Mouse (Mus musculus) stomach, embryonic 15.5 days (tissue): ENCODE results near the gene Zc2hc1c. TPM values are rescaled to one million over a fixed set of nuclear protein-coding genes. Genes with fewer than 3 reads are reported as not detected.
A peak's percentile ranks its signal among the peaks of the same experiment; 100 is the strongest.

Experiments
- ATAC-seq: fragments of 200-750 bp; cut with Nextera tagmentation; 2 replicates; pipeline ENCODE4 v1.8.0; 2017; ENCODE audit warnings: low read depth, moderate number of reproducible peaks, moderate TSS enrichment; ENCODE audit not compliant: insufficient read depth, low FRiP score
- H3K27ac ChIP-seq: fragments of 300-500 bp; sonication (generic); 2 replicates; pipeline ENCODE4 v1.5.1; 2015; ENCODE audit warnings: mild to moderate bottlenecking, inconsistent platforms
- H3K27me3 ChIP-seq: fragments of 300-500 bp; sonication (generic); replicated peaks from 2 replicates; pipeline ENCODE4 v1.6.1; 2015; ENCODE audit warnings: inconsistent platforms
- H3K36me3 ChIP-seq: fragments of 300-500 bp; sonication (generic); 2 replicates; pipeline ENCODE4 v1.6.1; 2015; ENCODE audit warnings: inconsistent platforms
- H3K4me1 ChIP-seq: fragments of 300-500 bp; sonication (generic); 2 replicates; pipeline ENCODE4 v1.6.1; 2015; ENCODE audit warnings: inconsistent platforms
- H3K4me2 ChIP-seq: fragments of 300-500 bp; sonication (generic); 2 replicates; pipeline ENCODE4 v1.6.1; 2015; ENCODE audit warnings: mild to moderate bottlenecking, inconsistent platforms
- H3K4me3 ChIP-seq: fragments of 300-500 bp; sonication (generic); replicated peaks from 2 replicates; pipeline ENCODE4 v1.5.1; 2015; ENCODE audit warnings: inconsistent platforms
- H3K9ac ChIP-seq: fragments of 300-500 bp; sonication (generic); 2 replicates; pipeline ENCODE4 v1.6.1; 2015; ENCODE audit warnings: inconsistent platforms
- H3K9me3 ChIP-seq: fragments of 300-500 bp; sonication (generic); 2 replicates; pipeline ENCODE4 v1.6.1; 2016; ENCODE audit warnings: inconsistent platforms
- WGBS: fragments of 180-500 bp; shearing (Covaris S2); methylation state at CpG from one replicate; pipeline ENCODE4 v1.1.7; 2015; 5-methylcytosine and 5-hydroxymethylcytosine counted together
- polyA plus RNA-seq: library from polyadenylated mRNA; unstranded; fragments of >200 nt; fragmentation: Nextera tagmentation; extraction: Ambion mirVana; gene quantifications from 2 replicates; pipeline ENCODE4 v1.2.1, GENCODE M21; 2015

Zc2hc1c gene
- polyA plus RNA-seq, 1 experiment from 2014 or later: 2.2 TPM

GRCm38 (mm10) chr12:85298835-85299180, 10.4 kb downstream of the Zc2hc1c start:
- Histone ChIP-seq H3K9me3 (no peaks in the 10 kb centered on the region), H3K9ac (no peak overlapping the region), H3K4me2 (no peak overlapping the region), H3K36me3 (peaks cover 25% of the 10 kb centered on the region), H3K4me3 (no peak overlapping the region), H3K4me1 (0 out of 2 replicates have a peak, but pooled peaks cover 5% of the 10 kb centered on the region), H3K27me3 (no peaks in the 10 kb centered on the region), H3K27ac (peak overlapping the region; percentile 35; the same call in 1 of the 2 replicates)
- WGBS: 65% methylated on average over 1 of the region's 1 CpGs
- ATAC-seq: no peak

GRCm38 (mm10) chr12:85303256-85303655, 14.9 kb downstream of the Zc2hc1c start:
- Histone ChIP-seq H3K4me1 (peaks cover 6% of the 10 kb centered on the region), H3K27ac (no peak overlapping the region), H3K27me3 (no peaks in the 10 kb centered on the region), H3K36me3 (peaks cover 49% of the 10 kb centered on the region), H3K4me3 (no peak overlapping the region), H3K4me2 (no peak overlapping the region), H3K9me3 (no peaks in the 10 kb centered on the region), H3K9ac (no peak overlapping the region)
- WGBS: 45% methylated on average over 2 of the region's 2 CpGs
- ATAC-seq: no peak

- H3K4me3 ChIP-seq: no peak overlapping the region
- H3K9me3 ChIP-seq: no peaks in the 10 kb centered on the region
- H3K27ac ChIP-seq: 0 out of 2 replicates have a peak overlapping the region, but pooled peaks have one; percentile 57
- H3K9ac ChIP-seq: no peak overlapping the region
- peaks cover 60% of the 10 kb centered on the region for H3K36me3 ChIP-seq
- H3K4me2 ChIP-seq: no peak overlapping the region
- ATAC-seq: no peak
- WGBS: 70% methylated on average over 4 of the region's 4 CpGs
- H3K27me3 ChIP-seq: no peaks in the 10 kb centered on the region
- H3K4me1 ChIP-seq: peaks cover 6% of the 10 kb centered on the region
These were observed 16.3 kb downstream of the Zc2hc1c start for GRCm38 (mm10) chr12:85304725-85305124.

GRCm38 (mm10) chr12:85305247-85305892, 17.0 kb downstream of the Zc2hc1c start:
- Histone ChIP-seq H3K4me1 (peaks cover 6% of the 10 kb centered on the region), H3K27me3 (no peaks in the 10 kb centered on the region), H3K36me3 (peaks cover 65% of the 10 kb centered on the region), H3K27ac (0 out of 2 replicates have a peak overlapping the region, but pooled peaks have one; percentile 57), H3K4me2 (no peak overlapping the region), H3K9ac (no peak overlapping the region), H3K9me3 (no peaks in the 10 kb centered on the region), H3K4me3 (no peak overlapping the region)
- peak; percentile 65; the same call in 1 of the 2 replicates for ATAC-seq
- WGBS: 42% methylated on average over 16 of the region's 16 CpGs

DNA sequence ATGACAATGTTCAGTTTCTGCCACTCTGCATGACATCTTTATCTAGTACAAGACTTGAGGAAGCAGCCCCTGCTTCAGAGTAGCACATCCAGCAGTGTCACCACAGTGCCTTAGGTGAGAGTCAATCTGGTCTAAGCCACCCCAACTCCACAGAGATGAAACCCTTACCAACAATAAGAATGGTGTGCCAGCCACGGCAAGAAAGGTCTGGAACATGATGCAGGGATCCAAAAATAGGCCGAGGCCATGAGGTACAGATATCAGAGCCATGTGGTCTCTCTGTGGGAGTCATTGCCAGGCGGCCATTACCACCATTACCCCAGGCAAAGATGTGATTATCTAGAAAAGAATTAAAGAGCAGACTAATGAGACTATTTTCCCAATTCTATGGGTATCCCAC, 20.3 kb downstream of the Zc2hc1c start:
- H3K36me3 ChIP-seq: peaks cover 64% of the 10 kb centered on the region
- no peaks in the 10 kb centered on the region for H3K9me3 ChIP-seq
- H3K4me3 ChIP-seq: no peak overlapping the region
- no peak overlapping the region for H3K9ac ChIP-seq
- no peaks in the 10 kb centered on the region for H3K27me3 ChIP-seq
- ATAC-seq: no peak
- no peak overlapping the region for H3K4me2 ChIP-seq
- H3K27ac ChIP-seq: no peak overlapping the region
- WGBS: 87% methylated on average over 3 of the region's 3 CpGs
- peaks cover 6% of the 10 kb centered on the region for H3K4me1 ChIP-seq

GRCm38 (mm10) chr12:85330153-85330552, 41.8 kb downstream of the Zc2hc1c start:
- H3K4me3 ChIP-seq: no peak overlapping the region
- no peaks in the 10 kb centered on the region for H3K27me3 ChIP-seq
- H3K9me3 ChIP-seq: no peaks in the 10 kb centered on the region
- 89% methylated on average over 7 of the region's 7 CpGs for WGBS
- no peak for ATAC-seq
- H3K4me2 ChIP-seq: no peak overlapping the region
- no peaks in the 10 kb centered on the region for H3K4me1 ChIP-seq
- H3K9ac ChIP-seq: no peak overlapping the region
- peaks cover 52% of the 10 kb centered on the region for H3K36me3 ChIP-seq
- no peak overlapping the region for H3K27ac ChIP-seq

- peak overlapping the region; percentile 94; the same call in 1 of the 2 replicates for H3K4me3 ChIP-seq
- H3K4me2 ChIP-seq: peak overlapping the region; percentile 81
- WGBS: 73% methylated on average over 6 of the region's 6 CpGs
- peaks cover 14% of the 10 kb centered on the region for H3K36me3 ChIP-seq
- H3K9ac ChIP-seq: no peak overlapping the region
- no peak overlapping the region for H3K27ac ChIP-seq
- no peak for ATAC-seq
- H3K4me1 ChIP-seq: peaks cover 3% of the 10 kb centered on the region; the same call in 1 of the 2 replicates
- H3K27me3 ChIP-seq: no peaks in the 10 kb centered on the region
- H3K9me3 ChIP-seq: no peaks in the 10 kb centered on the region
These were observed 49.3 kb downstream of the Zc2hc1c start for GRCm38 (mm10) chr12:85337567-85338311.

GRCm38 (mm10) chr12:85338815-85339214, 50.4 kb downstream of the Zc2hc1c start:
- Histone ChIP-seq H3K4me2 (peak overlapping the region; percentile 81), H3K27ac (peak overlapping the region; percentile 88), H3K9me3 (no peaks in the 10 kb centered on the region), H3K4me3 (peak overlapping the region; percentile 94), H3K9ac (peak overlapping the region; percentile 91), H3K4me1 (peaks cover 3% of the 10 kb centered on the region; the same call in 1 of the 2 replicates), H3K36me3 (peaks cover 10% of the 10 kb centered on the region), H3K27me3 (no peaks in the 10 kb centered on the region)
- 0% methylated on average over 42 of the region's 42 CpGs for WGBS
- ATAC-seq: peak; percentile 45

DNA sequence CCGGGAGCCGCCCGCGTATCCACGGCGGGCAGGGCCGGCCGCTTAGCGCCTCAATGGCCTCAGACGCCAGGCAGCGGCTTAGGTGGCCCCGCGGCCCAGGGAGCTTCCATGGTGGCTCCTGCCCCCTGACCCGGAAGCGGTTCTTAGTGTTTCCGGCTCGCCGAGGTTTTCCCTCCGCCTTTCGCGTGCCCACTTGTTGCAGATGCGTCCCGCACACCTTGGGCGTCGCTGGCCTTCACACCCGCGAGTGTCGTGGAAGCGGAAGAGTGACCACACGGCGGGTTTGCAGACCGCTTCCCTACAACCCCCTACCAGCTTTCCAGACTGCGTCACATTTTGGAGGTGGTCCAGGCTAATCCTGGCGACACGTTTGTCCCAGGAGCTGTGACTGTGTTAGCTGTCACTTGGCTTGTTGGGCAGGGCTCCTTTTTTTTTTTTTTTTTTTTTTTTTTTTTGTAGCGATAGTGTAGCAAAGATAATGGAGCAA, 50.9 kb downstream of the Zc2hc1c start, which contains the start of gene Nek9:
TSS of gene Nek9 (minus strand) at position 120 of the 487 bp plus-strand sequence.
- H3K4me1 ChIP-seq: peaks cover 3% of the 10 kb centered on the region; the same call in 1 of the 2 replicates
- ATAC-seq: peak; percentile 77; the same call in 1 of the 2 replicates
- no peaks in the 10 kb centered on the region for H3K27me3 ChIP-seq
- under 1% methylated on average over 36 of the region's 36 CpGs for WGBS
- no peaks in the 10 kb centered on the region for H3K9me3 ChIP-seq
- H3K4me3 ChIP-seq: peak within 1 kb of the TSS; percentile 94
- H3K27ac ChIP-seq: peak within 1 kb of the TSS; percentile 88
- peaks cover 6% of the 10 kb centered on the region; the same call in 1 of the 2 replicates for H3K36me3 ChIP-seq
- peak within 1 kb of the TSS; percentile 81 for H3K4me2 ChIP-seq
- peak within 1 kb of the TSS; percentile 91 for H3K9ac ChIP-seq

DNA sequence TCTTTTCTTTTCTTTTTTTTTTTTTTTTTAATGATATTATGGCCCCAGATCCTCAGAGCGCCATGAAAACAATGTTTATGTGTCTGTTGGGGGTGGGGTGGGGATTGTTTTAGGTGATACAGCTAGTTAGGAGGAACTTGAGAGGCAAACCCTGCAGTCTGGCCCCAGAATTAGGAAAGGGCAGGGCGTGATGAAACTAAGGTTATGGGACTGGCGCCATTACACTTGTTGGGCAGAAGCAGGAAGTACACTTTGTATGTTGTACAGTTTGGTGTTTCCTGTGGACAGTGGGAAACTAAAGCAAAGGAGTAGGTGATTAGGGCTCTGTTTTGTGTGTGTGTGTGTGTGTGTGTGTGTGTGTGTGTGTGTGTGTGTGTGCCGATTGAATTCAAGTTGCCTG, 51.6 kb downstream of the Zc2hc1c start:
- H3K4me2 ChIP-seq: peak overlapping the region; percentile 81
- ATAC-seq: no peak
- H3K9me3 ChIP-seq: no peaks in the 10 kb centered on the region
- no peak overlapping the region for H3K9ac ChIP-seq
- 0 out of 2 replicates have a peak, but pooled peaks cover 1% of the 10 kb centered on the region for H3K36me3 ChIP-seq
- H3K27me3 ChIP-seq: no peaks in the 10 kb centered on the region
- peak overlapping the region; percentile 48; the same call in 1 of the 2 replicates for H3K27ac ChIP-seq
- H3K4me3 ChIP-seq: peak overlapping the region; percentile 6; the same call in 1 of the 2 replicates
- 48% methylated on average over 4 of the region's 4 CpGs for WGBS
- H3K4me1 ChIP-seq: peaks cover 3% of the 10 kb centered on the region; the same call in 1 of the 2 replicates

DNA sequence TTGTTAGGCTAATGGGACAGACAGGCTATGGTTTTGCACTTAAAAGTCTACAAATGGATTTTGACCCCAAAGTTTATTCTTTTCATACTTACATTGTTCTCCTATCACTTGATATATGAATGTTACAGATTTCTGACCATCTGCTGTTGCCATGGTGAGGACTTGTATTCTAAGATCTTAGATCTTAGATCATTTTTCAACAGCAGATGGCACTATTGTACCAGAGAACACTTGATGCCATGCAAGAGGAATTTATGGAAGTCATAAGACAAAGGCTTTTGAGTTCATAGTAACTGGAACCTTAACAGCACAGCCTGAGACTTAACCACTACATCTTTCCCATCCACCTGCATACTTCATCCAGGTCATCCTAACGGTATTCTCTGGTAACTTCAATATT, 52.7 kb downstream of the Zc2hc1c start:
- H3K27ac ChIP-seq: no peak overlapping the region
- H3K4me3 ChIP-seq: no peak overlapping the region
- no peaks in the 10 kb centered on the region for H3K27me3 ChIP-seq
- peaks cover 3% of the 10 kb centered on the region; the same call in 1 of the 2 replicates for H3K4me1 ChIP-seq
- H3K9ac ChIP-seq: no peak overlapping the region
- no peak overlapping the region for H3K4me2 ChIP-seq
- 44% methylated on average over 1 of the region's 1 CpGs for WGBS
- peaks cover 6% of the 10 kb centered on the region; the same call in 1 of the 2 replicates for H3K36me3 ChIP-seq
- H3K9me3 ChIP-seq: no peaks in the 10 kb centered on the region
- ATAC-seq: no peak
